Mouse (Mus musculus): Measurements from ENCODE around the gene Fxyd1.

The Fxyd1 gene

GRCm38 (mm10) chr7:31077885-31078445, 21.0 kb upstream of the Fxyd1 start:
- peak; percentile 43 for DNase-seq (ENCODE audit: low spot score)

- no peak for DNase-seq (ENCODE audit: low spot score)
Measured at GRCm38 (mm10) chr7:31077470-31077869, 20.5 kb upstream of the Fxyd1 start.

GRCm38 (mm10) chr7:31076492-31076891, 19.5 kb upstream of the Fxyd1 start, which contains the start of gene Fxyd3:
Gene Fxyd3, minus strand, starts transcription at chr7:31076704.
- no peak for DNase-seq (ENCODE audit: low spot score)

- no peak for DNase-seq (ENCODE audit: low spot score)
Measured at GRCm38 (mm10) chr7:31074713-31075069, 17.7 kb upstream of the Fxyd1 start.

GRCm38 (mm10) chr7:31074061-31074712, 17.2 kb upstream of the Fxyd1 start:
- no peak for DNase-seq (ENCODE audit: low spot score)

GRCm38 (mm10) chr7:31073546-31073945, 16.5 kb upstream of the Fxyd1 start:
- no peak for DNase-seq (ENCODE audit: low spot score)

GRCm38 (mm10) chr7:31072326-31072725, 15.3 kb upstream of the Fxyd1 start:
- no peak for DNase-seq (ENCODE audit: low spot score)

- no peak for DNase-seq (ENCODE audit: low spot score)
Measured at GRCm38 (mm10) chr7:31070324-31070723, 13.3 kb upstream of the Fxyd1 start.

GRCm38 (mm10) chr7:31069491-31069890, 12.5 kb upstream of the Fxyd1 start:
- no peak for DNase-seq (ENCODE audit: low spot score)

- no peak for DNase-seq (ENCODE audit: low spot score)
Measured at GRCm38 (mm10) chr7:31067836-31068235, 10.8 kb upstream of the Fxyd1 start.

GRCm38 (mm10) chr7:31063074-31063560, 6.1 kb upstream of the Fxyd1 start:
- DNase-seq (ENCODE audit: low spot score), result no peak

GRCm38 (mm10) chr7:31060621-31061010, 3.6 kb upstream of the Fxyd1 start:
- no peak for DNase-seq (ENCODE audit: low spot score)

- DNase-seq (ENCODE audit: low spot score), result no peak
Measured at GRCm38 (mm10) chr7:31059919-31060620, 3.1 kb upstream of the Fxyd1 start.

GRCm38 (mm10) chr7:31059108-31059507, 2.1 kb upstream of the Fxyd1 start, which contains the start of gene Lgi4:
Gene Lgi4, plus strand, starts transcription at chr7:31059342.
- peak; percentile 88 for DNase-seq (ENCODE audit: low spot score)

GRCm38 (mm10) chr7:31058211-31058610, 1.2 kb upstream of the Fxyd1 start:
- no peak for DNase-seq (ENCODE audit: low spot score)

GRCm38 (mm10) chr7:31057730-31058129, 731 bp upstream of the Fxyd1 start:
- DNase-seq (ENCODE audit: low spot score), result no peak

GRCm38 (mm10) chr7:31056448-31056847, 551 bp downstream of the Fxyd1 start:
- DNase-seq (ENCODE audit: low spot score), result no peak

GRCm38 (mm10) chr7:31055883-31056282, 1.1 kb downstream of the Fxyd1 start:
- DNase-seq (ENCODE audit: low spot score), result peak; percentile 41

- DNase-seq (ENCODE audit: low spot score), result peak; percentile 68
Measured at GRCm38 (mm10) chr7:31055354-31055824, 1.6 kb downstream of the Fxyd1 start.

GRCm38 (mm10) chr7:31054661-31055320, 2.2 kb downstream of the Fxyd1 start:
- DNase-seq (ENCODE audit: low spot score), result no peak

GRCm38 (mm10) chr7:31053882-31054447, 3.0 kb downstream of the Fxyd1 start:
- DNase-seq (ENCODE audit: low spot score), result no peak

Data from lung, postnatal 25 days (tissue).